Mouse (Mus musculus) hindbrain, embryonic 10.5 days (tissue): ENCODE measurements at regions not wholly inside any gene's neighbourhood (a gene's known extent, or its start where the extent isn't known, plus 50 kb on each side); places are given as distances from the start of the nearest gene placed in this dataset.

Experiments
- DNase-seq: peaks from one replicate; pipeline ENCODE4 v3.0.0-alpha.2; 2017; ENCODE audit warnings: low spot score
- H3K27ac ChIP-seq: fragments of 300-500 bp; sonication (generic); 2 replicates; pipeline ENCODE4 v1.5.1; 2016; ENCODE audit warnings: mild to moderate bottlenecking, moderate library complexity
- H3K27me3 ChIP-seq: fragments of 300-500 bp; sonication (generic); 2 replicates; pipeline ENCODE4 v1.6.1; 2016; ENCODE audit warnings: mild to moderate bottlenecking; ENCODE audit not compliant: poor library complexity, insufficient read depth, severe bottlenecking
- H3K36me3 ChIP-seq: fragments of 300-500 bp; sonication (generic); 2 replicates; pipeline ENCODE4 v1.6.1; 2016; ENCODE audit warnings: mild to moderate bottlenecking, moderate library complexity
- H3K4me1 ChIP-seq: fragments of 300-500 bp; sonication (generic); replicated peaks from 2 replicates; pipeline ENCODE4 v1.6.1; 2016; ENCODE audit warnings: mild to moderate bottlenecking
- H3K4me3 ChIP-seq: fragments of 300-500 bp; sonication (generic); 2 replicates; pipeline ENCODE4 v1.5.1; 2016; ENCODE audit warnings: mild to moderate bottlenecking, moderate library complexity
- H3K9me3 ChIP-seq: fragments of 300-500 bp; sonication (generic); 2 replicates; pipeline ENCODE4 v1.6.1; 2016; ENCODE audit warnings: mild to moderate bottlenecking, moderate library complexity
- WGBS: fragments of 180-500 bp; shearing (Covaris S2); methylation state at CpG from one replicate; pipeline ENCODE4 v1.1.7; 2016; 5-methylcytosine and 5-hydroxymethylcytosine counted together

- no peak overlapping the region for H3K4me3 ChIP-seq
- H3K9me3 ChIP-seq: no peaks in the 10 kb centered on the region
- peaks cover 3% of the 10 kb centered on the region; the same call in 1 of the 2 replicates for H3K4me1 ChIP-seq
- H3K27ac ChIP-seq: no peak overlapping the region
- no peak for DNase-seq
- H3K27me3 ChIP-seq: peaks cover 14% of the 10 kb centered on the region
- WGBS: 69% methylated on average over 3 of the region's 3 CpGs
- no peaks in the 10 kb centered on the region for H3K36me3 ChIP-seq
Measured at GRCm38 (mm10) chr4:27981309-27981708, 831.6 kb upstream of the Epha7 start.

GRCm38 (mm10) chr4:27987986-27988423 lies 824.9 kb upstream of the Epha7 start:
- DNase-seq: peak; percentile 73
- H3K27ac ChIP-seq: peak overlapping the region; percentile 35; the same call in 1 of the 2 replicates
- H3K4me3 ChIP-seq: peak overlapping the region; percentile 6; the same call in 1 of the 2 replicates
- H3K4me1 ChIP-seq: peaks cover 14% of the 10 kb centered on the region
- H3K9me3 ChIP-seq: no peaks in the 10 kb centered on the region
- WGBS: 18% methylated on average over 4 of the region's 4 CpGs
- no peaks in the 10 kb centered on the region for H3K36me3 ChIP-seq
- H3K27me3 ChIP-seq: peaks cover 12% of the 10 kb centered on the region

- no peaks in the 10 kb centered on the region for H3K27me3 ChIP-seq
- no peak overlapping the region for H3K27ac ChIP-seq
- no peaks in the 10 kb centered on the region for H3K9me3 ChIP-seq
- no peak overlapping the region for H3K4me3 ChIP-seq
- no peak for DNase-seq
- WGBS: 82% methylated on average over 2 of the region's 2 CpGs
- no peaks in the 10 kb centered on the region for H3K36me3 ChIP-seq
- H3K4me1 ChIP-seq: no peaks in the 10 kb centered on the region
Measured at GRCm38 (mm10) chr4:27994411-27994810, 818.5 kb upstream of the Epha7 start.

DNA sequence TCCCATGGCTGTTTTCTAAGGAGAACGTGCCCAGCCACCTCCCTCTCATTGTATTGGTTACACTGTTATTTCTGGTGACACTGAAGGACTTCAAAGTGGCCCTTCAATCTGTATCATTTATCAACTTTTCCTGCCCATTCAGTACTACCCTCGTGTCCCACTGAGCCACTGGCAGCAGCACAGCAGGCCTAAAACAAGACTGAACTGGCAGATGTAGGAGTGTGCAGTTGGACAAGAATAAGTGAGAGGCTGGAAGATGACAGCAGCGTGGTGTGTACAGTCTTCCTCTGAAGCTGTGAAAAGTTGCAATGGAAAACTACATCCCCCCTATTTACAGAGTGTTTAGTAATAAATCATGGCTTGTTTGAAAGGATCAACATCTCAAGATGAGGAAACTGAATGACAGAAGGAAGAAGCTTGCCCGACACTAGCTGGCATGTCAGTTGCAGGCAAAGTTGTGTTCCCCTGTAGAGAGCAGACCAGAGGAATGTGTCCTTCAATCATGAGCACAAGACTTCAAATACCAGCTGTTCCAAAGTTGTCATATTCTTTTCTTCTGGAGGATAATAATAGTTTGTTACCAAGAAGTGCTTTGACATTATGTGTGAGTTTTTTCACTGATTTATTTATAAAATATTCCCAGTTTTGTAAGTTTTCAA lies 811.0 kb upstream of the Epha7 start:
- DNase-seq: peak; percentile 30
- WGBS: 29% methylated on average over 4 of the region's 4 CpGs

More for the DNA sequence above, 811.0 kb upstream of the Epha7 start:
- Histone ChIP-seq H3K27me3 (no peaks in the 10 kb centered on the region), H3K4me3 (no peak overlapping the region), H3K36me3 (no peaks in the 10 kb centered on the region), H3K27ac (no peak overlapping the region), H3K9me3 (no peaks in the 10 kb centered on the region), H3K4me1 (0 out of 2 replicates have a peak, but pooled peaks cover 5% of the 10 kb centered on the region)
